Mouse (Mus musculus) forebrain, embryonic 11.5 days (tissue): ENCODE results near the gene Arhgap28. TPM values are rescaled to one million over a fixed set of nuclear protein-coding genes. Genes with fewer than 3 reads are reported as not detected.

ENCODE experiments used
- ATAC-seq: fragments of 200-750 bp; cut with Nextera tagmentation; replicated peaks from 2 replicates; pipeline ENCODE4 v1.8.0; 2017; ENCODE audit warnings: moderate TSS enrichment; ENCODE audit not compliant: low FRiP score
- DNase-seq: peaks from one replicate; pipeline ENCODE4 v3.0.0-alpha.2; 2017; ENCODE audit warnings: low spot score
- H3K27ac ChIP-seq: fragments of 300-500 bp; sonication (generic); 2 replicates; pipeline ENCODE4 v1.5.1; 2014; ENCODE audit warnings: low read depth, low read length
- H3K27me3 ChIP-seq: fragments of 300-500 bp; sonication (generic); 2 replicates; pipeline ENCODE4 v1.6.1; 2014; ENCODE audit warnings: mild to moderate bottlenecking, low read length, mixed read lengths; ENCODE audit not compliant: control insufficient read depth, insufficient read depth
- H3K36me3 ChIP-seq: fragments of 300-500 bp; sonication (generic); 2 replicates; pipeline ENCODE4 v1.6.1; 2014; ENCODE audit warnings: mild to moderate bottlenecking, low read length, moderate library complexity, mixed read lengths; ENCODE audit not compliant: control insufficient read depth, insufficient read depth
- H3K4me1 ChIP-seq: fragments of 300-500 bp; sonication (generic); replicated peaks from 2 replicates; pipeline ENCODE4 v1.6.1; 2014; ENCODE audit warnings: low read length, mixed read lengths; ENCODE audit not compliant: control insufficient read depth, insufficient read depth
- H3K4me2 ChIP-seq: fragments of 300-500 bp; sonication (generic); 2 replicates; pipeline ENCODE4 v1.6.1; 2014; ENCODE audit warnings: low read depth, mild to moderate bottlenecking, low read length, moderate library complexity, mixed read lengths; ENCODE audit not compliant: severe bottlenecking
- H3K4me3 ChIP-seq: fragments of 300-500 bp; sonication (generic); 2 replicates; pipeline ENCODE4 v1.5.1; 2014; ENCODE audit warnings: low read depth, low read length
- H3K9ac ChIP-seq: fragments of 300-500 bp; sonication (generic); 2 replicates; pipeline ENCODE4 v1.6.1; 2014; ENCODE audit warnings: low read length
- H3K9me3 ChIP-seq: fragments of 300-500 bp; sonication (generic); 2 replicates; pipeline ENCODE4 v1.6.1; 2016; ENCODE audit warnings: low read length, mixed read lengths; ENCODE audit not compliant: control insufficient read depth
- WGBS: fragments of 180-500 bp; shearing (Covaris S2); extraction: QIAGEN DNeasy Blood & Tissue Kit; methylation state at CpG from one replicate; pipeline ENCODE4 v1.1.7; 2014; 5-methylcytosine and 5-hydroxymethylcytosine counted together
- polyA plus RNA-seq: library from polyadenylated mRNA; unstranded; fragments of >200 nt; fragmentation: Nextera tagmentation; extraction: Ambion mirVana; gene quantifications from 2 replicates; pipeline ENCODE4 v1.2.1, GENCODE M21; 2014

Gene Arhgap28
- 20.8 and 21.9 TPM in 2 replicates for polyA plus RNA-seq

DNA sequence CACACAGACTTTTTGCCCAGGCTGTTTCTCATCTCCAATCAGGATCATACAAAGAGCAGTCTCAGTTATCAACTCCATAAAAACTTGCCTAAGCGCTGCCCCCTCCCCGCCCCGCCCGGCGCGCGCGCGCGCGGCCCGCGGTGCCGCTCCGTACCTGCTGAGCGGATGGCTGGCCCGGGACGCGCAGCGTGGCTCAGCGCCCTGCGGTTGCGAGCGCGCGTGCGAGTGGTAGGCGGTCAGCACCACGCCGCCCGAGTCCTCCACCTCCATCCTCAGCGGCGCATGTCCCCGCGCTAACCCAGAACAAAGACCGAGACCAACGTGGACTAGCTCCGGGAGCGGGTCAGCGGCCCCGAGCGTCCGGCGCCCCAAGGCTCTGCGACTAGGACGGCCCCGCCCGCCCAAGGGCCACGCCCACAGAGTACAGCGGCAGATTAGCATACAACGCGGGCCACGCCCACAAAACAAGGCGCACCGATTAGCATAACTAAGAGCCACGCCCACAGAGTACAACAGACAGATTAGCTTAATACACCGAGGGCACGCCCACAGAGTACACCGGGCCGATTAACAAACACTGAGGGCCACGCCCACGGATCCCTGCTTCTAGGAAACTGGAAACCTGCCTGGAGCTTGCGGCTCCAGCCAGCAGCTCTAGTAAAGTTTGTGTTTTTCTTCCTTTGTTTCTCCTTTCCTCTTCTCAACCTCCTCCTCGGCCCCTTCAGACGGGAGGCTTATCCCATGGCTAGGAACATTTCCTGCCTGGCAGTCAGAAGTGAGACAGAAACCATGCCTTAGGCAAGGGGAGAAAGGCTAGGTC is at the start of gene Arhgap28:
TSS of gene Arhgap28 (minus strand) at position 380 of the 820 bp plus-strand sequence.
- Histone ChIP-seq H3K27ac (peak within 1 kb of the TSS; percentile 50; the same call in 1 of the 2 replicates), H3K9me3 (no peaks in the 10 kb centered on the region), H3K4me1 (no peaks in the 10 kb centered on the region), H3K36me3 (no peaks in the 10 kb centered on the region), H3K9ac (peak within 1 kb of the TSS; percentile 75), H3K27me3 (no peaks in the 10 kb centered on the region), H3K4me2 (peak within 1 kb of the TSS; percentile 68), H3K4me3 (peak within 1 kb of the TSS; percentile 68)
- DNase-seq = peak; percentile 95
- 0% methylated on average over 64 of the region's 65 CpGs for WGBS
- peak; percentile 96 for ATAC-seq

- no peak for ATAC-seq
- H3K9ac ChIP-seq = no peak overlapping the region
- 80% methylated on average over 7 of the region's 7 CpGs for WGBS
- no peaks in the 10 kb centered on the region for H3K4me1 ChIP-seq
- H3K27me3 ChIP-seq = no peaks in the 10 kb centered on the region
- DNase-seq = no peak
- no peak overlapping the region for H3K4me3 ChIP-seq
- H3K36me3 ChIP-seq = no peaks in the 10 kb centered on the region
- H3K27ac ChIP-seq = no peak overlapping the region
- no peak overlapping the region for H3K4me2 ChIP-seq
- H3K9me3 ChIP-seq = no peaks in the 10 kb centered on the region
Measured at GRCm38 (mm10) chr17:68046341-68046675, 42.4 kb upstream of the Arhgap28 start.

DNA sequence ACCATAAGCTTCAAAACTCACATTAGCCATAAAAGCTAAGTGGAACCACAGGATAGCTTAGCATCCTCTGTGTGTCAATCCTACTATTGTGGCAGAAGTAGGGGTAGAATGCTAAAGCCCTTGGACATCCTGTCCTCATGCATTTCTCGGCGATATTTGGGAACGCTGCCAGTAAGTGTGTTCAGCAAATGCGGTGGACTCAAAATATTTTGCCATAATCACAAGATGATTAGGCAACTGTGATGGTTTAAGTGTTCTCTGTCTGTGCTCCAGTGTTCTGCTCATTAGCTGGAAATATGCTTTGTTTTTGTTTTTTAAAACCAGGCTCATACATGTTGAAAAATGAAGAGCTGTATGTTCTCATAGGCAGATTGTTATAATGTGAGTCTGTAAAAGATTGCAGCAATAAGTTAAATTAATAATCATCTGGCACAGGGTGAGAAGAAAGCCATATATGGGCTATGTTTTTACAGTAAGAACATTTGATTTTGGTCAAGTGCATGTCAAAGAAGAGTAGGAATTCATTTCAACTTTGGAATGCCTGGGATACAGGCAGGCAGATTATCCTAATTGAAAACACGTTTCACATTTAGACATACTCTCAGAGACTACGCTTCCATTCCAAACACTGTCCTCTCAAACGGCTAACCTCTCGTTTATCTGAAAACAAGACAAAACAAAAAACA is 41.9 kb upstream of the Arhgap28 start:
- DNase-seq = no peak
- ATAC-seq = no peak
- no peak overlapping the region for H3K4me3 ChIP-seq
- H3K27ac ChIP-seq = no peak overlapping the region
- 77% methylated on average over 8 of the region's 8 CpGs for WGBS
- no peaks in the 10 kb centered on the region for H3K4me1 ChIP-seq
- no peaks in the 10 kb centered on the region for H3K9me3 ChIP-seq
- H3K27me3 ChIP-seq = no peaks in the 10 kb centered on the region
- no peak overlapping the region for H3K4me2 ChIP-seq
- no peaks in the 10 kb centered on the region for H3K36me3 ChIP-seq
- H3K9ac ChIP-seq = no peak overlapping the region

DNA sequence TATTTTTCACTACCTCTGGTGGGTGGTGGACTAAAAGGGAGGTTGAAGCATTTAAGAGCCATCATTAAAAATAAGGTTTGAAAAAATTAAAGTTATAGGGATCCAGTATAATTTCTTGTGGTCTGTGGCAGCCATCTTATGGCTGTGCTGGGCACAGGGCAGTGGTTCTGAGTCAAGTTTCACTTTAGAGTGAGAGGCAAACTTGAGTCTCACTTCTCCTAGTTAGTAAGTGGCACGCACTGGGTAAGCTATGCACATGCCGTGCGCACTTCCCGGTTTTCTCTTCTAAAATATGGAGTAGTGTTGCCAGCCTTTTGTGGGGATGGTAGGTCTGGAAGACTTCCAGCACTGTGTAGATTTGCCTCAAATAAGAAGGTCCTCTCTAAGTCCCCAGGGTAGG is 38.5 kb upstream of the Arhgap28 start:
- Histone ChIP-seq H3K4me1 (no peaks in the 10 kb centered on the region), H3K4me3 (no peak overlapping the region), H3K36me3 (no peaks in the 10 kb centered on the region), H3K9me3 (no peaks in the 10 kb centered on the region), H3K4me2 (no peak overlapping the region), H3K9ac (no peak overlapping the region), H3K27ac (no peak overlapping the region), H3K27me3 (no peaks in the 10 kb centered on the region)
- WGBS = 96% methylated on average over 4 of the region's 4 CpGs
- DNase-seq = no peak
- no peak for ATAC-seq

- ATAC-seq (no peak), DNase-seq (no peak)
- Histone ChIP-seq H3K9ac (no peak overlapping the region), H3K27me3 (no peaks in the 10 kb centered on the region), H3K36me3 (no peaks in the 10 kb centered on the region), H3K9me3 (no peaks in the 10 kb centered on the region), H3K4me3 (no peak overlapping the region), H3K4me2 (no peak overlapping the region), H3K4me1 (no peaks in the 10 kb centered on the region), H3K27ac (no peak overlapping the region)
- WGBS = 87% methylated on average over 1 of the region's 1 CpGs
Measured at GRCm38 (mm10) chr17:68037011-68037410, 33.1 kb upstream of the Arhgap28 start.

GRCm38 (mm10) chr17:68029495-68029894 is 25.6 kb upstream of the Arhgap28 start:
- Histone ChIP-seq H3K4me1 (no peaks in the 10 kb centered on the region), H3K4me2 (no peak overlapping the region), H3K36me3 (no peaks in the 10 kb centered on the region), H3K9ac (no peak overlapping the region), H3K9me3 (no peaks in the 10 kb centered on the region), H3K27ac (no peak overlapping the region), H3K27me3 (no peaks in the 10 kb centered on the region), H3K4me3 (no peak overlapping the region)
- DNase-seq (no peak), ATAC-seq (no peak)
- 86% methylated on average over 5 of the region's 5 CpGs for WGBS

DNA sequence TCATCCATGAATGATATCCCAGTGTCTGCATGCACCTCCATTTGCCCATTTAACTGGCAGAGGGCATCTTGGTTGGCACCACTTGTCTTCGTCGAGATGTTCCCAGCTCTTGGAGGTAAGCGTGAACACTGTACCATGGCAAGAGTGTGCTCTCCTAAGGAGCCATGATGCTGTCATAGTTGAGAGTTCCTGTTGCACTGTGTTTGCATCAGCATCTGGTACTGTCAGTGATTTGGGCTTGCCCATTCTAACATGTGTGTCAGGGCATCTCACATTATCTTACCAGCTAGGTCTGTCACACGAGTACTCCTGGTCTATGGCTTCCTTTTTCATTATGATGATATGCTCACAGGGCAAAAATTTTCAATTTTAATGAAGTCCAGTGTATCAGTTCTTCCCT is 24.6 kb upstream of the Arhgap28 start:
- Histone ChIP-seq H3K9ac (no peak overlapping the region), H3K4me2 (no peak overlapping the region), H3K27me3 (no peaks in the 10 kb centered on the region), H3K4me1 (no peaks in the 10 kb centered on the region), H3K9me3 (no peaks in the 10 kb centered on the region), H3K36me3 (no peaks in the 10 kb centered on the region), H3K27ac (no peak overlapping the region), H3K4me3 (no peak overlapping the region)
- DNase-seq (no peak), ATAC-seq (no peak)
- WGBS = 91% methylated on average over 4 of the region's 4 CpGs

GRCm38 (mm10) chr17:68024327-68024726 is 20.4 kb upstream of the Arhgap28 start:
- no peaks in the 10 kb centered on the region for H3K4me1 ChIP-seq
- H3K36me3 ChIP-seq = no peaks in the 10 kb centered on the region
- no peak overlapping the region for H3K4me3 ChIP-seq
- no peak overlapping the region for H3K9ac ChIP-seq
- DNase-seq (no peak), ATAC-seq (no peak)
- no peak overlapping the region for H3K4me2 ChIP-seq
- no peaks in the 10 kb centered on the region for H3K27me3 ChIP-seq
- H3K9me3 ChIP-seq = no peaks in the 10 kb centered on the region
- no peak overlapping the region for H3K27ac ChIP-seq
- WGBS = 84% methylated on average over 7 of the region's 7 CpGs
